Mouse (Mus musculus): ENCODE data around the gene Fis1.
"Not testable (repeated sequence)": the region's sequence is repeated elsewhere in the genome, so short reads cannot be mapped to it uniquely, and the experiment has no call there.

Fis1 gene

DNA sequence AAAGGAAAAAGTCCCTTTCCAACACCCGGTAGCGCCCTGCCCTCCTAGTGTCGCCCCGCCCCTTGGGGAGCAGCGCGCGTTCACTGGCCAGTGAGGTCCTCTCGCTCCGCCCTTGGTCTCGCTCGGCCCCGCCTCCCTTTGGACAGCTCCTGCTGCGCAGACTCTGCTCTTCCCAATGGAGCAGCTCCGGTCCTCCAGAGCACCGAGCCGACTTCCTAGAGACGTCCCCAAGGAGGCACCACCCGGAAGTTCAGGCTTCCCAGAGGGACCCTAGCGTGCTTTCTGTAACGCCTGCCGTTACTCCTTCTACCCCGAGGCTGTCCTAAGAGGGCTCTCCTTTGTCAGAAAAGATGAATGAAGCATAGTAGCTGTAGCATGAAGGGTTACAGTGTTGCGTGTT, at the start of gene Fis1:
Gene Fis1, plus strand, starts transcription at position 261 of the 400 bp plus-strand sequence.
- DNase-seq, result peak; percentile 97

DNA sequence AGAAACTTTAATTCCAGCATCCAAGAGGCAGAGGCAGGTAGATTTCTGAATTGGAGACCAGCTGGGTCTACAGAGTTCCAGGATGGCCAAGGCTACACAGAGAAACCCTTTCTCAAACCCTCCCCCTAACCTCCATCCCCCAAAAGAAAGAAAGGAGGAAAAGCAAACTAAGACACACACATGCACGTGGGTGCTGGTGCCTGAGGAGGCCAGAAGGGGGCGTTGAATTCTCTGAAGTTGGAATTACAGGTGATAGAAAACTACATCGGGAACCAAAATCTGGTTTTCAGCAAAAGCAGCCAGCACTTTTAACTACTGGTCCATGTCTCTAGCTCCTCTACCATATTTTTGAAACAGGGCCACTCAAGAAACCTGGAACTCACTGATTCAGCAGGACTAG, 48.5 kb upstream of the Fis1 start:
- DNase-seq, result no peak

DNA sequence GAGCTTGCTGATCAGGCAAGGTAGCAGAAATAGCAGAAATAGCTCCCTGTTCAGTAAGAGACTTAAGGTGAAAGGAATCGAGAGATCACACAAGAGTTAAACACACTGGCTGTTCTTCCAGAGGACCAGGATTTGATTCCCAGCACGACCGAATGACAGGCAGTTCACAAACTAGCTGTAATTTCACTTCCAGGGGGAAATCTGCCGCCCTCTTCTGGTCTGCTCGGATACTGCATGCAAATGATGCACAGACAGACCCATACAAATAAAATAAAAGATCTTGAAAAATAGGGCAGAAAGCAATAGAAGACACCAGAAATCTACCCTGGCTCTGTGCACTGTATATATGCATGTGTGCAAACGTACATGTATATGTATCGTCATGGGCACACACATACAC, 47.4 kb upstream of the Fis1 start:
- DNase-seq, result no peak

DNA sequence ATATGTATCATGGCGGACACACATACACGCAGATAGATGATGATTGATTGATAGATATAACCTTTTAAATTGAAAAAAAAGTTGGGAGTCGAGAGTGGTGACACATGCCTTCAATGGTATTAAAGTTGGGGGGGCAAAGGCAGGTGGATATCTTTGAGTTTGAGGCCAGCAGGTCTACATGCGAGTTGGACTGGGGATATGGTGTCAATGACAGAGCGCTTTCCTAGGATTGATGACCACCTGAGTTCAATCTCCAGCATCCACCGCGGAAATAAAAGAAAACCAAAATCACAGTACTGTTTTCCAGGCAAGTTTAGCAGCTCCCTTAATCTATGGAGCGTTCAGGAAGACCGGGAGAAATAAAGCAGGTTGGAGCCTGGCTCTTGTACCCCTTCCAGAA, 45.5 kb upstream of the Fis1 start:
- DNase-seq, result no peak

DNA sequence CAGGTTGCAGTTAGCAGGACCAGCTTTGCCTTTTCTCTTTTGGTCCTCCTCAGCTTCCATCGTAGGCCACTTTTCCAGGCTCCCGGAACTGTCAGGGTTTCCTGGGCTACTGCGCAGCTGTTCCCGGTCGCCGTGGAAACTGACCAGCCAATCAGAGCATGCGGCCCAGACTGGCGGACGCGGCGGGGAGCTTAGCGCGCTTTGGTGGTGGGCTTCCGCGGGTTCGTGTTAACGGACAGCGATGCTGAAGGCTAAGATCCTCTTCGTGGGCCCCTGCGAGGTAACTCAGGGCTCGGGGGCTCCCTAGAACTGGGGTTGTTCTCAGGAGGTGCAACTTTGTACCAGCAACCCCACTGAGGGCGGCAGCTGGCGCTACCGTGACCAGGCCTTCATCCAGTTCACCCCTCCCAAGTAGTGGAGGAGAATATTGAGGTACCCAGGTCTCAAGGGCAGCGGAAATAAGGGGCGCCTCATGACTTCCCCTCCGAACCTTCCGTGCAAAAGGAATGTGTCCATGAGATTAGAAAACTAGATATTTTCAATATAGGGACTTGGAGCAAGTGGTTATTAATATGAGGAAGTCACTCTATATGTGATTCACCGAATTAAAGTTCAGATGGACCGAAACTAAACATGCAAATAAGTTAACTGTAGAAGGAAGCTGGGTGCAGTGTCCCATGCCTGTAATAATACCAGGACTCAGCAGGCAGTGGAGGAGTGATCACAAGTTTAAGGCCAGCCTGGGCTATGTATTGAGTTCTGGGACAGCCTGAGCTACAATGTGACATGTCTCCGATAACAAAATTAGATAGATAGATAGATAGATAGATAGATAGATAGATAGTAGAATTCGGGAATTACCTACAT, 44.9 kb upstream of the Fis1 start, which contains the start of gene Ift22:
Gene Ift22, plus strand, starts transcription at position 160 of the 867 bp plus-strand sequence.
- DNase-seq, result peak; percentile 91

DNA sequence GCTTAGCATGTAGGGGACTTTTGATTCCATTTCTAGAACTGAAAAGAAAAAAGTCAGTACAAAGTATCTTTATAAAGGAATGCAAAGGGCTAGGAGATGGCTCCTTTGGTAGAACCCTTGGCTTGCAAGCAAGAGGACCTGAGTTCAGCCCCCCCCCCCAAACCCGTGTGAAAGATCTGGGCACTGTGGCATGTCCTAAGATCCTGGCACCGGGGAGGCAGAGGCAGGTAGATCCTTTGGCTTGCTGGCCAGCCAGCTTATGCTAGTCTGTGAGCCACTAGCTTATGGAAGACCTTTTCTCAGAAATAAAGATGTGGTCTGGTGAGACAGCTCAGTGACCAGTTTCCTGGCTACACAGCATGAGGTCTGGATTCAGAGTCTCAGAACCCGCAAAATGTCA, 38.9 kb upstream of the Fis1 start:
- no peak for DNase-seq

DNA sequence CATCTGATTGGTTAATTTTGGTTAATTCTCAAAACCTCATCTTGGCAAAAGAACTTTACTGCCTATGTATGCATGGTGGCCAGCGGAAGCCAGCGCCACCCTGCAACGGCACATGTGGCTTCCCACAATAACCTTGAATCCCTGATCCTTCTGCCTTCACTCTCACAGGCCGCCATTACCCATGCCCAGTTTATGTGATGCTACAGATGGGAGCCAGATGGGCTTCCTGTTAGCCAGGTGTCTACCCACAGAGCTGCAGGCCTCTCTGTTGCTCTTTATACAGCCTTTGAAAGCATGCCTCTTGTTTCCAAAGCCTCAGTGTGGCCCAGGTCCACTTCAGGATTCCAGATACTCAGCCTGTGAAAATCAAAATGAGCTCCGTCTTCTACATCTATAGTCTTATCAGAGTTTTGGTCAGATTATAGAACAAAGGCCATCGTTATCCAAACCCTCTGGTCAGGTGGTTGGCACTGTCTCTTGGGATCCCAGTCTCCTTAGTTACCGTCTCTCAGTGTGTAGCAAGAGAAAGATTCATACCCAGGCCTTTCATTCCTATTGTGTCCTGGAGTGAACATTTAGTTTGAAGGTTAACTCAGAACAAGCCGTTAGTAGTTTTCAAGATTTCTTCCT, 35.3 kb upstream of the Fis1 start:
- DNase-seq, result no peak

DNA sequence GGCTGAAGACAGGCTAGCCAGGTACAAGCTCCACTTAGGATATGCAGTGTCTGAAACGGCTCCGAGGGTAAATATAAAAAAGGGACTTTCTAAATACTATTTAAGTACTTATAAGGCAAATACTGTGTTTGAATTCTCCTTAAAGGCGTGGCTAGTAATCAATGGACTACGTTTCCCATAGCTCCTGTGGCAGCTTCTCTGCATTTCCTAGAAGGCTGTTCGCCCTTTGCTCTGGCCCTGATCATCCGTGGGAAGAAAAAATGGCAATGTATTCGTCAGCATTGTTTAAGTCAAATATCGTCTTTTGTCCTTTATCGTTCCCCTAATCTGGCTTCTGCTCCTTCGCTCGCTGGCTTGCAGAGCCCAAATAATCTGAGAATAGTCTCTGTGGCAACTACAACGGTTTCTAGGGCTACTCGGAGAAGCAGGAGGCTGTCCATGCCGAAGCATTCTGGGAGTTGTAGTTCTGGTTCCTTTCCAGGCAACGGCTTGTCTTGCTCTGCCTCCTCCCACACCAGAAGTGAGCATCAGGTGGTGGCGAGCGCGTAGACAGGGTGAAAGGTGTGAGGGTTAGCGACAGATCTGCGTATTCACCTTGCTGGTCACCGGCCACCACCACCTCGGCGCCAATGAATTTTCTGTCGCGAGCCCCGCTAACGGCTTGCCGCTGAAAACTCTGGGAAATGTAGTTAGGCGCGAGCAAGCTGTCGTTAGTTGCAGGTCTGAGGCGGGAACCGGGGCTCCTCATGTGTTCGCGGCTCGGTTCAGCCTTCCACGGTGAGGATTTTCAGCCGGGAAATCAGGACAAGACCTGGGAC, 34.2 kb upstream of the Fis1 start:
- DNase-seq, result peak; percentile 81

DNA sequence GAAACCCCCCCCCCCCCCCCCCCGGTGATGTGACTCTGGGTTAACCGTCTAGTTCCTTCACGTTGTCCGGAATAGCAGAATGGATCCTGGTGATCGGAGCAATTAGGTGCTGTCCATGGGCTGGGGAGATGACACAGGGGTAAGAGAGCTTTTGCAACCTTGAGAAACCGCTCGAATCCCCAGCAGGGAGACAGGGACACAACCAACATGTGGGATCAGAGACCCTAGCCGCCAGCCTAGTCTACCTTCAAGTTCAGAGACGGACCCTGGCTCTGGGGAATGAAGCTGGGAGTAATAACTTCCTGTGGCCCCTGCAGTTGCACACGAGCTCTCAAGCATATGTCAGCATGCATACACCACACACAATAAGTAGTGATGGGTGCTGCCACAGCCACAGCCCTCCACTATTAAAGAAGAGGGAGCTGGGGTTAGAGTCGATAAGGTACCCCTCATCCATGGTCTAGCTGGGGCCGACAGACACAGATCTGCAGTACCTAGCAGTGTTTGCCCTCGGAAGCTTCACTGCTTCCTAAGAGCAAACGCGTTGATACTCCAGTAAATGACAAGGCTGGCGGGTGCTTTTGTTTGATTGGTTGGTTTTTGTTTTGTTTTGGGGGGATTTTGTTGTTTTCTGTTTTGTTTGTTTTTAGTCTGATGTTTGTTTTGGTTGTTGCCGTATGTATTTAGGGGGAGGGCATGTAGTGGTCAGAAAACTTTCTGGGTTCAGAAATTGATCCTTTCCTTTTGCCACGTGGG, 33.4 kb upstream of the Fis1 start:
- peak; percentile 45 for DNase-seq

DNA sequence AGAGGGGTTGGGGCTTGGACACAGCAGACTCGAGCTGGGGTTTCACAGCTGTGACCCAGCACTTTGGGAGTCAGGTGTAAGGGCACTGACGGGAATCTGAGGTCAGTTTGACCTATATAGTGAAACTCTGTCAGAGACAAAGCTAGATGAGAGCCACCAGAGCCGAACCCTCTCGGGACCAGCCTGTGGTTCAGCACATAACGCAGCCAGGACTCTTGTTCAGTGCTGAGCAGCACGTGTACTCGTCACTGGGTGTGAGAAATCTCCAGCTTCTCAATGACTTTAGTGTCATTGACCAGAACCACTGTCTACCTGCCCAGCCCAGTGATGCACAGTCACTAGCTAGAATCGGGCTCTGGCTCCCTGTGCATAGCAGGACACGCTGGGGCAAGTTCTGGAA, 30.2 kb upstream of the Fis1 start:
- DNase-seq, result no peak

DNA sequence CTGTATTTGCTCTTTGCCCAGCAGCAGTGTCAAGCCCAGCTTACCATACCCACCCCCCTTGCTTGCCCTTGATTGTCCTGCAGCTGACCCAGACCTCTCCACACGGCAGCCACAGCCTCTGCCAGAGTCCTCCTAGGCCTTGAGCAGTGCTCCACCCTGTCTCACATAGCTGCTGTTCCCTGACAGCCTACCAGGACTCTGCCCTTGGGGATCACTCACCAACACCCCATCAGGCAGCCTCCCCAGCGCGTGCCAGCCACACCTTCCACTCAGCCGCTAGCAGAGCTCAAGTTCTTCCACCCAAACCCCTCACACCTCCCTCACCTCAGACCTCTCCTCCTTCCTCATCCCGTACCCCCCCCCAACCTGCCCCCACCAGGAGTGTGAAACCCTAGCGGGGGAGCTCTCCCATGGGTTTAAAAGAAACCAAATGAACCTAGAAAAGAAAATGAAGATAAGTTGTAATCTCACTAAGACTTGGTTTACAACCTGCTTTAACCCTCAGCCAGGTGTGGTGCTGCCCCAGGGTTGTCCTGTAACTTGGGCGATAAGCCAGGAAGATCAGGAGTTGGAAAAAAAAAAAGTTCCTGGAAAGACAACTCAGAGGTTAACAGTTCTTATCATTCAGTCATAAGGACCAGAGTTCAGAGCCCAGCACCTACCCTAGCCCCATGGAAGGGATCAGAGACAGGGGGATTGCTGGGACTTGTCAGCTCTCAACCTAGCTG, 29.2 kb upstream of the Fis1 start:
- no peak for DNase-seq

DNA sequence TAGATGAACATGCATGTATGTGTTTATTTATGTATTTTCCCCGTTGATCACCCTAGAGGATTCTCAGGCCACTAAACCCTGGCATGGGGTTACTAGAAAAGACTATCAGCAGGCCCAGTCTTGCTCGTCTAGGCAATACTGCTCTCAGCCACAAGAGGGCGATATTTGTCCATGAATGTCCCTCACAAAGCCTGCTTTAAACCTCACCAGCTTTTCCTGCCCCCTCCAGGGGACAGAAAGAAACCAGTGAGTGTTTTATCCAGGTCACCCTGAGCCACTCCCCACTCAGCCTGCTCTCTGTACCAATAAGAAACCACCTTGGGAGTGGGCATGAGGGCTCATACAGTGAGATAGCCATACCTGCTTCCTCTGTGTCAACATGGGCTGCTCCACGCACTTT, 24.0 kb upstream of the Fis1 start:
- DNase-seq, result peak; percentile 66

DNA sequence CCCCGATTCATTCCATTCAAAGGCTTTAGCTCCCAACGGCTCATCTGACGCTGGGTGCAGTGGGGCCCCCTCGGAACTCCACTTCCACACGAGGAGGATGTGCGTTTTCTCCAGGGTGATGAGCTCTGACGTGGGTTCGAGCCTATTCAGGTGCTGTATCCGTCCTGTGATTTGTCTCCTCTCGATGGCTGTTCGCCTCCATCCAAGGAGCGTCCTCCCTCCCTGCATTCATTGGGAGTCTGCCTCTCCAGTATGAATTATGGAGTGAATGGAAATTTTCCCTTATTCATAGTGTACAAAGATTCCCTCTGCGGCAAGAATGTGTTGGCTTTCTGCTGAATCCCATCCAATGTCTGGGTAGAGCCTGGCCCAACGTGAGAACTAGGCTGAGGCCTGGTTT, 21.2 kb upstream of the Fis1 start:
- DNase-seq, result no peak

DNA sequence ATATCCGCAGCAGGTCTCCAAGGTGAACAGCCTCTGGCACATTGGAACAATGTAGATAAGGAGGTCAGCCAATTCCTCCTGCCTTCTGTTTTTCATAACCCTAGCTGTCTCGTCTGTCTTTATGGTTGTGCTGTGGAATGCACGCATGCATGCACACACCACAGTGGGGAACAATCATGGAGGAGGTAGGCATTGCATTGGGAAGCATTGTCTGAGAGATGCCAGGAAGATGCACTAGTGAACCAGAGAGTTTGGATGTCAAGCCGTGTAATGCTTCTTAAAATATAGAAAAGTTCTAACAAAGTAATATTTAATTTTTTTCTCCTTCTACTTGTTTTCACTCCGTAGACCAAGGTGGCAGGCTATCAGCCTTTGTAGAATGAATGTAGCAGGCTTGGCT, 20.1 kb upstream of the Fis1 start:
- no peak for DNase-seq

DNA sequence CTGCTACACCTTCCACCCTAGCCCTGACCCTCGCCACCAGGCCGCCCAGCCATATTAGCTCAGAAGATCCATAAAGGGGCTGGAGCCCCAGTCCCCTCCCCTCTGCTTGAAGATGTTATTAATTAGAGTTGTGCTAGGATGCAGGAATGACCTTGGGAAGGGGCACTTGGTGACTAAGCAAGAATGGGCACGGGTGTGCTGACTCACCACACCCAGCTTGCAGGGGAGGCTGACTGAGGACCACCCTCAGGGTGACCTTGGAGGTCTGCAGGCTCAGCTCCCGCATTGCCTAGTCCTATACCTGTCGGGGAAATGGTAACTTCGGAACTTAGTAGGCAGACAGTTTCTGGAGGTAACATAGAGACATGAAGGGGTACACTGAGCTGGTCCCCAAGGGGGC, 19.1 kb upstream of the Fis1 start:
- DNase-seq, result no peak

DNA sequence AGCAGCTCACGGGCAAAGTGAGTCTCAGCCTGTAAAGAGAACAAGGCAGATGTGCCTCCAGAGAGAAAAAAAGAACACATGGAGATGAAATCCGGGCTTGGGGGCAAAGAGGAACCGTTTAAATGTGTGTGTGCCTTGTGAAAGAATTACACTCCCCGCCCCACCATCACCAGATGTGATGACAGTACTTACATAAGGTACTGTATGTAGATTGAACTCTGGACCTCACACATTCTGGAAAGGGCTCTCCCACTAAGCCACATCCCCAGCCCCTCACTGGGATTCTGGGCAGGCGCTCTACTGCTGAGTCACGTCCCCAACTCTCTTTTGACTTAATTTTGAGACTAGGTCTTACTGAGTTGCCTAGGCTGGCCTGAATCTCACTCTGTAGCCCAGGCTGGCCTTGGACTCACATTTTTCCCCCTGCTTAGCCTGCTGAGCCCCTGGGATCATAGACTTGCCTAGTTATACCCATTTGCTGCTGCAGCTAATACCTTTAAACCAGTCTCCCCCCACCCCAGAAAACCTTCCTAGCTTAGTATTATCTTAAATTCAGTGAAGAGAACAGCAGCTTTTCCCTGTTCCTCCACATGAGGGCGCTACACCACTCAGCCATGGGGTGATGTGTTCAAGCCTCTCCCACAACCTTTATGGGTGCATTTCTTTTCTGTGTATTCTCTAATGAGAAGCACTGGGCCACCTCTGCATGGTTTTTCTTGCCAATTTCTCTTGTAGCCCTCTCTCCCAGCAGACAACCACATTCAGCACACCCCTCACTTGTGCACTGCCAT, 17.0 kb upstream of the Fis1 start:
- no peak for DNase-seq

DNA sequence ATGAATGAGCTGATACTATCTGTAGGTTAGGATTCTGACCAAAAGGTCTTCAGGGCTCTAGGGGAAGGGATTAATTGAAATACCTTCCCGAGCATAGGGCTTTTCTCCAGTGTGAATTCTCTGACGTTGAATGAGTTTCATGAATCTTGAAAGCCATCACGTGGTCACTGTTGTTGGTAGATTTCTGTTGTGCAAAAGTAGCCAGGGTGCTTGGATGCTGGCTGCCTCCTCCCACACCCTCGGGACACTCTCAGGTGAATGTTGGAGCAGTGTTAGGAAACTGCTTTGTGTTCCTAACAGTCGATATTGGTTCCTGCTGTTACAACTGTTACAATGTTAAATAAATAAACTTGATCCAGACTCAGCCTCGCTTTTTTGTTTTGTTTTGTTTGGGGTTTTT, 16.3 kb upstream of the Fis1 start:
- DNase-seq, result no peak

DNA sequence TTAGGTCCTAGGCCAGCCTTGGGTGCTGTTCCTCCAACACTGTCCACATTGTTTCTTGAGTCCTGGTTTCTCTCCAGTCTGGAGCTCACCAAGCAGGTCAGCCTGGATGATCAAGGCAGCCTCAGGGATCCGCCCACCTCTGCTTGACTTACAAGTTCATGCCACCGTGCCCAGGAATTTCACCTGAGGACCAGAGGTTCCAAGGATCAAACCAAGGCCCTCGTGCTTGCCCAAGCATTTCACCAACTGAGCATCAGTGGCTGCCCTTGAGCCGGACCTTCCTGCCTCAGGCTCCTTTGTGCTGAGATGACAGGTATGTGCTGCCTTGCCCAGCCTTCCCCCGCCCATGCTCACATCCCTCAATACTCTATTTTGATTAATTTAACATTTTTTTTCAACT, 15.5 kb upstream of the Fis1 start:
- DNase-seq, result no peak

DNA sequence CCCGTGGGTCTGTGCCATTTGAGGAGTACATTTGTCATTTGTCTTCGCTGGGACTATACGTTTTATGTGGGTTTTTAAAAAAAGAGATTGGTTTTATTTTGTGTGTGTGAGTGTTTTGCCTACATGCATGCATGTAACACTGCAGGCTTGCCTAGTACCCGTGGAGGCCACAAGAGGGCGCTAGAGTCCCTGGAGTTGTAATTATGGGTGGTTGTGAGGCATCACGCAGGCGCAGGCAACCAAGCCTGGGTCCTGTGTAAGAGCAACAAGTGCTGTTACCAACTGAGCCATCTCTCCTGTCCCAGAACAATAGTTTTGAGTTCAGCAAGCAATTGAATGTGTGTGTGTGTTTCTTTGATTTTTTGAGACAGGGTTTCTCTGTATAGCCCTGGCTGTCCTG, 13.8 kb upstream of the Fis1 start:
- no peak for DNase-seq

DNA sequence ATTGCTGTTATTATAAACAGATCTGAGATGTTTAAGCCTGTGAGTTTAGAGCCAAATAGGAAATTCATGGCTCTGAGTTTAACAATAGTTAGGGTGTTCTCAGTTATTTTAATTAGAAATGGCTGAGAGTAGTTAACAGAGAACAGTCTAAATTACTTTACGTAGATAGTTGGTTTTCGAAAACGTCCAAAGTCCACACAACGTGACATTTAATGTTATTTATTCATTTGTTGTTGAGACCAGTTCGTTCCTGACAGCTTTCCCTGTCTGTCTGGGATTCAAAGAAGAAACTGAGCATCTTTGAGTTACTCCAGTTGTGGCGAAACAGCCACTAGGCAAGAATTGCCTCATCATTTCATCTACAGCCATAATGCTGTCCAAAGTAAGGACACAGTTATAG, 13.0 kb upstream of the Fis1 start:
- not testable (repeated sequence) for DNase-seq

DNA sequence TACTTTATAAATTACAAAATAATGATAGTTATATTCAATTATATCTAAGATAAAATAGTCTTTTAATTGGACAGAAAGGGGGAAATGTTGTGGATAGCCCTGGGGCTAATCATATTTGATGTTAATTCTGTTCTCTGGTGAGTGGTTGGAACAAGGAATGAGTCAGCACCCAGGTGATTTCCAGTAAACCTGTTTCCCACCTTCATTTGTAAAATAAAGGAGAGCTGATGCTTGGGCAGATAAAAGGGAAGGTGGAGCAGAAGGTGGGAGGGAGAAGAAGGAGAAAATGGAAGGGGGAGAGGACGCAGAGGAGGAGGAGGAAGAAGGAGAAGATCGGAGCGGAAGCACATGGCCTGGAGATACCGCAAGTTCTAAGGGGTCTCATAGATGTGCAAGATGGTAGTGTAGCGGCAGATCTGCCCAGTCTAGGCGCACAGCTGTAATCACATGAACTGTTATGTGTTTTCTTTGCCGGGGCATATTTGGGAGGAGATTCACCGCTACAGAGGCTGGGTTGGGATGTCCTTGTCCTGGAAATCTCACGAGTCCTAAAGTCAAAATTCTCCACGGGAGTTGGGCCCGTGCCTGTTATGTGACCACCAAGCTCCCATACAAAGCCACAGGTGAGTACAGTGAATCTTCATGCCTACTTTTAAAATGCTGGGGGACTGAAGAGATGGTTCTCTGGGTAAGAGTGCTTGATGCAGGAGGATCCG, 12.1 kb upstream of the Fis1 start:
- no peak for DNase-seq

Measured in cerebellum, adult 11-12 months (tissue).